Mouse (Mus musculus) CH12.LX (cell line): ENCODE measurements around the gene Olfr153.
"Not testable (repeated sequence)": the region's sequence is repeated elsewhere in the genome, so short reads cannot be mapped to it uniquely, and the experiment has no call there.

Source experiments
- CTCF ChIP-seq, 2 experiments: IDR thresholded peaks in 1 of 2; conservative IDR thresholded peaks in 1 of 2; 2 replicates each; pipeline ENCODE4 v1.5.1; 2011 to 2012; ENCODE audit warnings: low read depth in 2 of 2, low read length in 2 of 2, improper control_type of control experiment in 1 of 2, inconsistent platforms in 1 of 2, mild to moderate bottlenecking in 1 of 2, moderate library complexity in 1 of 2
- EP300 ChIP-seq: IDR thresholded peaks from 2 replicates; pipeline ENCODE4 v1.6.1; 2011; ENCODE audit warnings: low read length, improper control_type of control experiment
- JUN ChIP-seq: IDR thresholded peaks from 2 replicates; pipeline ENCODE4 v1.6.1; 2011; ENCODE audit warnings: low read depth, mild to moderate bottlenecking, low read length, improper control_type of control experiment, moderate library complexity; ENCODE audit not compliant: insufficient read depth
- KAT2A ChIP-seq: IDR thresholded peaks from 2 replicates; pipeline ENCODE4 v1.6.1; 2012; ENCODE audit warnings: low read length, improper control_type of control experiment, inconsistent platforms; ENCODE audit not compliant: insufficient replicate concordance
- NRF1 ChIP-seq: IDR thresholded peaks from 2 replicates; pipeline ENCODE4 v1.6.1; 2014; ENCODE audit warnings: low read depth, mild to moderate bottlenecking, inconsistent platforms, low read length, improper control_type of control experiment, moderate library complexity
- PAX5 ChIP-seq: IDR thresholded peaks from 2 replicates; pipeline ENCODE4 v1.6.1; 2012; ENCODE audit warnings: low read length, inconsistent platforms, mixed read lengths
- POLR2A ChIP-seq: IDR thresholded peaks from 2 replicates; pipeline ENCODE4 v1.6.1; 2011; ENCODE audit warnings: low read depth, mild to moderate bottlenecking, improper control_type of control experiment, low read length
- POLR2AphosphoS2 ChIP-seq: IDR thresholded peaks from 2 replicates; pipeline ENCODE4 v1.6.1; 2011; ENCODE audit warnings: low read depth, low read length, improper control_type of control experiment
- USF1 ChIP-seq: IDR thresholded peaks from 2 replicates; pipeline ENCODE4 v1.6.1; 2014; ENCODE audit warnings: low read depth, mild to moderate bottlenecking, inconsistent platforms, low read length, improper control_type of control experiment
- USF2 ChIP-seq: conservative IDR thresholded peaks from 2 replicates; pipeline ENCODE4 v1.6.1; 2011; ENCODE audit warnings: low read depth, low read length, improper control_type of control experiment
- ZMIZ1 ChIP-seq: IDR thresholded peaks from 2 replicates; pipeline ENCODE4 v1.6.1; 2012; ENCODE audit warnings: low read depth, mild to moderate bottlenecking, inconsistent platforms, low read length, improper control_type of control experiment

DNA sequence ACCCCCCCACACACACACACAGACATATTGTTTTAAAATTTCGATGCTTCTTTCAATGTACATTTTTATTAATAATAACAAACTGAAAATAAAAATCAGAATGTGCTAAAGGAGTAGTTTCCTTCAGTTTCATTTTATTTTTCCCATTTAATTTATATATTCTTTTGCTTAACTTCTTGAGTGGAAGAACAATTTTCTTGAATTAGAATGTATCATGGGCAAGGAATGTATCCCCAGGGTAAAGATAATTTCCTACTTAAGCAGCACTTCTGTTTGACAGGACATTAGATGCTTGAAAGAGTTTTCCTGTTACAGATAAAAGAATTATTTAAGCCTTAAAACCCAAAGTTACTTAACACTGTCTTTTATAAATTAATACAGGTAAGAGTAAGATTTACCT is 42.0 kb downstream of the Olfr153 start, which contains the start of gene Olfr1129:
- not testable (repeated sequence) for TF ChIP-seq CTCF (conservative IDR thresholded peaks at IDR 0.05 in 1 of 2, IDR thresholded peaks at IDR 0.05 in 1 of 2; ENCODE audit: low read depth in 2 of 2, low read length in 2 of 2); PAX5; ZMIZ1; EP300; USF2; JUN; KAT2A; POLR2A; POLR2AphosphoS2; USF1; NRF1
